Mouse (Mus musculus) brain, embryonic 14.5 days (tissue): ENCODE results near the gene Gm13271. TPM values are rescaled to one million over a fixed set of nuclear protein-coding genes. Genes with fewer than 3 reads are reported as not detected.
"Not testable (repeated sequence)": the region's sequence is repeated elsewhere in the genome, so short reads cannot be mapped to it uniquely, and the experiment has no call there.

Source experiments
- DNase-seq: peaks from one replicate; pipeline ENCODE4 v3.0.0-alpha.2; 2011; ENCODE audit warnings: low read depth
- CTCF ChIP-seq: fragments of 200-500 bp; IDR thresholded peaks from 2 replicates; pipeline ENCODE4 v1.5.1; 2012; ENCODE audit warnings: inconsistent platforms, mild to moderate bottlenecking, moderate library complexity, borderline replicate concordance; ENCODE audit not compliant: insufficient read depth, insufficient read length; ENCODE audit errors: extremely low read depth
- POLR2A ChIP-seq: fragments of 200-500 bp; IDR thresholded peaks from 2 replicates; pipeline ENCODE4 v1.6.1; 2012; ENCODE audit warnings: mild to moderate bottlenecking, inconsistent platforms, borderline replicate concordance; ENCODE audit not compliant: poor library complexity, insufficient read depth, insufficient read length, severe bottlenecking; ENCODE audit errors: extremely low read depth
- polyA plus RNA-seq: library from polyadenylated mRNA; depleted of rRNA; stranded (reverse); fragments of >200 nt; gene quantifications from 2 replicates; pipeline ENCODE4 v1.2.3, GENCODE M21; 2012; rRNA removed

Gm13271 gene
- not detected in 2 replicates for polyA plus RNA-seq

DNA sequence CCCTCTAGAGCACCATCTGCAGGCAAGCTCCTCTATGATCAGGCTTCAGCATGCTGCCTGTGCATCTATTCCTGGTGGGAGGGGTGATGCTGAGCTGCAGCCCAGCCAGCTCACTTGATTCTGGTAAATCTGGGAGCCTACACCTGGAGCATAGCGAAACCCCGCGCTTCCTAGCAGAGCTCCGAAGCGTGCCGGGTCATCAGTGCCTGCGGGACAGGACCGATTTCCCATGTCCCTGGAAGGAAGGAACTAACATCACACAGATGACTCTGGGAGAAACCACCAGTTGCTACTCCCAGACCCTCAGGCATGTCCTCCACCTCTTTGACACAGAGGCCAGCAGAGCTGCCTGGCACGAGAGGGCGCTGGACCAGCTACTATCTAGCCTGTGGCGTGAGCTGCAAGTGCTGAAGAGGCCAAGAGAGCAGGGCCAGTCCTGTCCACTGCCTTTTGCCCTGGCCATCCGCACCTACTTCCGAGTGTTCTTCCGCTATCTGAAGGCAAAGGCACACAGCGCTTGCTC, at the start of gene Gm13271:
Gene Gm13271 (plus strand): TSS at position 51 of the 523 bp plus-strand sequence.
- not testable (repeated sequence) for DNase-seq

- TF ChIP-seq POLR2A, result no peak
- TF ChIP-seq CTCF, result no peak
- DNase-seq, result no peak
These were observed 48.7 kb upstream of the Gm13271 start for GRCm38 (mm10) chr4:88705924-88706323.

- no peak for TF ChIP-seq CTCF
- no peak for TF ChIP-seq POLR2A
- no peak for DNase-seq
These were observed 47.4 kb upstream of the Gm13271 start for GRCm38 (mm10) chr4:88707128-88707826.

- TF ChIP-seq CTCF, result no peak
- no peak for TF ChIP-seq POLR2A
- DNase-seq, result no peak
These were observed 40.4 kb upstream of the Gm13271 start for GRCm38 (mm10) chr4:88714281-88714680.

DNA sequence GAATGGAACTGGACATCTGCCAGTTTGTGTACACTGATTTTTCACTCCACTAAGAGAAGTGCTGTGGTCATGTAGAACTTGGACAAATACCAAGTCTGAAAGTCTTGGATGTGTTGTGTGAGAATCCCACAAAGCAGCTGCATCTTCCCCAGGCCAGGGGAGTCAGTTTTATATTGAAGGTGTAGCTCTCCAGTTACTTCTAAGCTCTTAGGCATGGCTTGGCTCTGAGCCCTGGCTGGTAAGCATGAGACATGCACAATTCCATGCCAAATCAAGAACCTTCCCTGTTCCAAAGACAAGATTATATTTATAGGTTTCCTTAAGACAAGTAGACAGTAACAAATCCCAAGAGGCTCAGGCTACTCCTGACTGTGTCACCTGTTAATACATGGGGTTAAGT, 39.6 kb upstream of the Gm13271 start:
- peak; percentile 29 for DNase-seq
- TF ChIP-seq CTCF (no peak), POLR2A (no peak)

DNA sequence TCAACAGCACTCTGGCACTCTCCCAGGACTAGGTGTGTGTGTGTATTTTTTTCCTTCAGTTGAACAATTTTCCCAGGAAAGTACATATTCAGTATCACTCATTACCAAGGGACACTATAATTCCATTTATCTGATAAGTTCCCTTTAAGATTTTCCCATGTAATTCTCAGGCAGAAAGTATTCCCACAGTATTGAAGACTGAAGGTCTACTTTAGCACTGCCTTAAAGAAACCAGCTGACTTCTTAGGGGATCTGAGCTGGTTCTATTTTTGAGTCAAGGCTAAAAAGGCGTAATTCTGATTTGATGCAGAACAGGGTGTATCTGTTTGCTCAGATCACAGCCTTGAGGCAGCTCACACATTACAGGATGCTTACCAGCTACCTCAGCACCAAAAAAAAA, 36.0 kb upstream of the Gm13271 start:
- TF ChIP-seq CTCF, result no peak
- no peak for TF ChIP-seq POLR2A
- no peak for DNase-seq

DNA sequence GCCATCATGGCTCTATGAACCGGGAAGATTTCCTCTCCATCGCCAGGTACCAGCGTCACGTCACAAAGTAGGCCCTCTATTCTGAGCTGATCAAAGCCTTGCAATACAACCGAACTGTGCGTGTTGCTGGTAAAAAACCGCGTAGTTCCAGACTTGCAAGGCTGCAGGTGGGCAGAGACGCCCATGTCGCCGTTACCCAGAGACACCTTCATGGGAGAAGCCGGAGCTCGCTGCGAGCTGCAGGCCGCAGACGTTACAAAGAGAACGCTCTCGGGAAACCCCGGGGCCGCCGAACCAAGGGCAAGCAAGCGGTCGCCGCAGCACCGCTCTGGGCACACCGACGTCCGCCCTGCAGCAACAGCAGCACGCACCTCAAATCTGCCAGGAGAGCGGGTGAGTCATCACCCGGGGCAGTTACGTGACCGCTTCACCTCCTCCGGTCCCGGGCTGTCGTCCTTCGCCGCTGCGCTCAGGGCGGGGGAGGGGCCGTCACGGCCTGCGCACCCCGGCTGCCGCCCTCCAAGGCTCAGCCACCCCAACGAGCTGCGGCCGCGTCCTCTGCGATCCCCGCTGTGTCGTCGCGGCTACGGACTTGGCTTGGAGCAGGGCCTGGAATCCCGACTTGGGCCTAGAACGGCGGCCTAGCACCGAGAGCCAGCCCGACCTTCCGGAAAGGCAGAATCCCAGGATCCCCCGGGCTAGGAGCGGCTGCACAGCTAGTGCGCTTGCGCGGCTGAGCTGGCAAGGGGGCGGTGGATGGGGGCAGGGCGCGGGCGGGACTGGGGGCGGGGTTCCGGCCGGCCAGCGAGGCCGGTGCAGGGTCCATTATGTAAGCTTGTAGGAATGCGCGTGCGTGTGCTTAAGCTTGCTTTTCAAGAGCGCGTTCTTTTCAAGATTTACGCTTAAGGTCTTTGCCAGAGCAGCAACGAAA, 32.6 kb upstream of the Gm13271 start, which contains the start of the genes Gm26566 and Klhl9:
Gene Gm26566 (plus strand): TSS at position 15 of the 931 bp plus-strand sequence.
Gene Klhl9 (minus strand): TSS at position 675 of the 931 bp plus-strand sequence.
- TF ChIP-seq CTCF (no peak), POLR2A (peak; percentile 65; the same call in 1 of the 2 replicates)
- DNase-seq, result peak; percentile 98

DNA sequence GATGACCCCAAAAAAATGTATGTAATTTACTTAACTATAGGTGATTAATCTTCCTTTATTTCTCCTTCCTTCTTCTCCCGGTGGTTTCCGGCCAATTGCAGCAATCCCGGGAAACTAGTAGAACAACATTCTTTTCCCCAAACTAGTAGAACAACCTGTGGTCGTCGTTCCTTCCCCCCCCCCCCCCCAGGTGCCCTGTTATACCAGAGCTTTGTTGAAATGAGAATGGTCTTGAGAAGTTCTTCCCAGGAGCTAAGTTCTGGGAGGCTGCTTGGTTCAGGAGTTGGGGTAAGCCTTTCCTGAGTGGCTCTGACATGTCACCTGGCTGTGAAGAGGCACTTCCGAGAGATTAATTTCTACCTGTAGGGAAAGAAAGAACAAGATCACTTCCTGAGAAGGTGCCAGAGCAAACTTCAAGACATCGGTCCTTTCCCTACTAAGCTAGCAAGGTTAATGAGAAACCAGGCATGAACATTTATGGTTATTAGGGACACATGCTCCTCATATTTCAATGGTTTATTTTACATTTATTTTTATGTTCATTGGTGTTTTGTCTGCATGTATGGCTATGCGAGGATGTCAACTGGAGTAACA, 31.1 kb upstream of the Gm13271 start:
- no peak for DNase-seq
- TF ChIP-seq POLR2A, result no peak

- no peak for DNase-seq
- TF ChIP-seq CTCF, result no peak
These were observed 27.9 kb upstream of the Gm13271 start for GRCm38 (mm10) chr4:88726727-88727126.

DNA sequence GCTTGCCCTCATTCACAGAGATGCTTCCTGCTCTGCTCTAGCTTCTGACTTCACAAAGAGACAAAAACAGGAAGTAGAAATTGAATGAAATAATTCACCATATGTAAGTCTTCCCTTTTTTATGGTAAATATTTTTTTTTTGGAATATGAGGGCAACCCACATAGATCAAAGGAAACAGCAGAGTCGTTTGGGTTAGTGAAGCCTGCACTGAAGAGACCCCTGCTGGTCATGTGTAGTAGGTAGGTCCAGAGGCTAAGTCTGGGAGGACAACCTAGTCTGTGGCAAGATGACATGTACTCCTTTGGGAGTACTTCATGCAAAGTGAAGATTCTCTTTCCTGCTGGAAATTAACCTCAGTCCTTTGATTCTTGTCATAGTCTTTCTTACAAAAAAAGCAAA, 27.3 kb upstream of the Gm13271 start:
- TF ChIP-seq CTCF (peak; percentile 49; the same call in 1 of the 2 replicates), POLR2A (no peak)
- peak; percentile 40 for DNase-seq

GRCm38 (mm10) chr4:88738480-88738879, 16.2 kb upstream of the Gm13271 start:
- peak; percentile 73 for DNase-seq
- peak; percentile 86 for TF ChIP-seq CTCF
- no peak for TF ChIP-seq POLR2A
